Mouse (Mus musculus): ENCODE measurements around the gene Kcnrg. TPM values are rescaled to one million over a fixed set of nuclear protein-coding genes. Genes with fewer than 3 reads are reported as not detected.

The Kcnrg gene
- total RNA-seq, 1 experiment from 2014 or later: not detected

DNA sequence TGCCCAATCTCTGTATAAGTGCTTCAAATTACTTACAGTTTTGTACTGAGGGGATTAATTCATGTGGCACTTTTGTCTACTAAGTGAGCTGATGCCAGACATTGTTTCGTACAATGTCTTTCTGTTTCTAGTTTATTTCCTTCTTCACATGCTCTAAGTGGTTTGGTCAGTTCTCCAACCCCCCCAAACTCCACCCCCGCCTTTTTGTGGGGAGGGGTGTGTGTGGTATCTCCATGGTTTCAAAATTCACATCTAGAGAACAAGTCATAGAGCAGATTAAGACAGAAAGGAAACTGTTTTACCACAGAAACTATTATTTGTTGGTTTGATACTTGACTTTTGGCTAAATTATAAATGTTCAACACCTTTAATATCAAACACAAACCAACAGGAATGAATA, 13.1 kb downstream of the Kcnrg start:
- ATAC-seq (replicated peaks; ENCODE audit: insufficient number of reproducible peaks, low FRiP score, low TSS enrichment, poor library complexity, severe bottlenecking): no peak

- ATAC-seq (replicated peaks; ENCODE audit: insufficient number of reproducible peaks, low FRiP score, low TSS enrichment, poor library complexity, severe bottlenecking): no peak
Measured at GRCm38 (mm10) chr14:61635969-61636368, 28.7 kb downstream of the Kcnrg start.

GRCm38 (mm10) chr14:61642668-61643067, 35.4 kb downstream of the Kcnrg start:
- ATAC-seq (replicated peaks; ENCODE audit: insufficient number of reproducible peaks, low FRiP score, low TSS enrichment, poor library complexity, severe bottlenecking): no peak

- no peak for ATAC-seq (replicated peaks; ENCODE audit: insufficient number of reproducible peaks, low FRiP score, low TSS enrichment, poor library complexity, severe bottlenecking)
Measured at GRCm38 (mm10) chr14:61645547-61645946, 38.3 kb downstream of the Kcnrg start.

- no peak for ATAC-seq (replicated peaks; ENCODE audit: insufficient number of reproducible peaks, low FRiP score, low TSS enrichment, poor library complexity, severe bottlenecking)
Measured at GRCm38 (mm10) chr14:61647182-61647880, 40.1 kb downstream of the Kcnrg start.

DNA sequence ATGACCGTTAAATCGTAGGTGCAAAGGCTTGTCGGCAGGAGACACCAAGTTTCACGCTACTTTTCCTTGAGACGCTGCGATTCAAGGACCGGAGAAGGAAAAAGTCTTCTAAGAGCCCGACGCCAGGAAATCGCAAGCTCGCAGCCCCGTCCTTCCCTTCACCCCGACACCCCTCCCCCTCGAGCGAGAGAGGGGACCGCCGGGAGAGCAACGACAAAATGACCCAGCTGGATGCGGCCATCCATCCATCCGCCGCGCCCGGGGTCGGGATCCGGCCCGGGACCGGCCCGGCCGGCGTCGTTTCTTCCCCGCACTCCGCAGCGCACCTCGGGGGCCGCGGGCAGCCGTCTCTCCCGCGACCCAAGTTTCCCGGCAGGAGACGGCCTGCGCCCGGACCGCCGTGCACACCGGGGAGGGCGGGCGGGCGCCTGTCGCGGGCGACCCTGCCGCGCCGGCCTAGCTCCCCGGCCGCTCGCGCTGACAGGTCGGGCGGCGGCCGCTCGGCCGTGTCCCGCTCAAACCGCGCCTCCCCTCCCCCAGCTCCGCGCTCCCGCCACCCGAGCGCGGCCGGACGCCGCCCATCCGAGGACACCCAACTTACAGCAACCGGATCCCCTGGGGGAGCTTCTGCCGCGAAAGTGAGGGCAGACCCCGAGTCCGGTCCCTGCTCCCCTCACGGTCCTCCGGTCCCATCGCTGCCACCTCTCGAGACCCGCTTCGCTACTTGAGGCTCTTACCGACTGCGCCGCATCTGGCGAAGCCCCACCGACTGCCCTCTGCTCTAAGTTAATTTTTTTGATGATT, 40.8 kb downstream of the Kcnrg start:
- no peak for ATAC-seq (replicated peaks; ENCODE audit: insufficient number of reproducible peaks, low FRiP score, low TSS enrichment, poor library complexity, severe bottlenecking)

- peak; percentile 81 for ATAC-seq (replicated peaks; ENCODE audit: insufficient number of reproducible peaks, low FRiP score, low TSS enrichment, poor library complexity, severe bottlenecking)
Measured at GRCm38 (mm10) chr14:61648685-61649504, 41.6 kb downstream of the Kcnrg start.

DNA sequence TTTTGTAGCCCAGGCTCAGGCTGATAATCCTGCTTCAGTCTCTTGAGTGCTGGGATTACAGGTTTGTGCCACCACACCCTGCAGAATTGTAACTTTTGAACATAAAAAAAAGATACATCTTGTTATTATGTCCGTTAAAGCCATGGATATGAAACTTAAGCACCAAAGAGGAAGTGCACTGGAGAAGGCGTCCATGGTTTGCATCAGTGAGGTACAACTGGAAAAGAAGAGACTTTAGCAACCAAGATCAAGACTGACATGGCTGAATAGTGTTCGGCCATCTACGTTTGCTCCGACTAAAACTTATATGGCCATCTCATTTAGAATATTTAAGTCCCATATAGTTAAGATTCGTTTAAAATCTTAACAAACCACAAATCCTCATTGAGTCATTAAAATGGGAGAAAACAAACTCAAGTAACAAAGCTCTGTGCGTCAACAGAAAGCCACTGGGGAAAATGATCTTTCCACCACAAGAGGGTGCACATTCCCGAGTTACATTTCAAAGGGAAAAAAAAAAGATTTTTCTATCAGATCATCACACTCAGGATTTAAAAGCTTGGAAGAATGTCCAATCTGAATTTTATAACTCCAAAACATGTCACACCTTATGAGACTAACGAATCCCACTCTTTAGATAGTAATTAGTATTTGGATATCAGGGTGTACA, 43.2 kb downstream of the Kcnrg start:
- peak; percentile 29; the same call in 1 of the 2 replicates for ATAC-seq (replicated peaks; ENCODE audit: insufficient number of reproducible peaks, low FRiP score, low TSS enrichment, poor library complexity, severe bottlenecking)

DNA sequence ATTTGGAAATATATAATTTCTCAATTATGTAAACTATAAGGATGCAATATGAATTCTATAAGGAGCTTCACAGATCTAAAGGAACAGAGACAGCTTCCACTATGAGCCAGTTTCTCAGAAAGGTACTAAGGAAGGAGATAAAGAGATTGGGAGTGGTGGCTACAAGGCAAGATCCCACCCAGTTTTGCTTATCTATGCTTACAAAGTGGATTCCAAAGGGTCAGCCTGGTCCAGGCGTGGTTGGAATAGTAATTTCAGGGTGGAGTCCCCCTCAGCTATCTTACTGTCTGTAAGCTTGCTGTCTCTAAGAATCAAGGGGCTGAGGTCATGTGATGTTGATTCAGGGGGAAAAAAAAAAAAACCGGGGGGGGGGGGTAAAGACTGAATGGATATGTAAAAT, 49.2 kb downstream of the Kcnrg start:
- no peak for ATAC-seq (replicated peaks; ENCODE audit: insufficient number of reproducible peaks, low FRiP score, low TSS enrichment, poor library complexity, severe bottlenecking)

DNA sequence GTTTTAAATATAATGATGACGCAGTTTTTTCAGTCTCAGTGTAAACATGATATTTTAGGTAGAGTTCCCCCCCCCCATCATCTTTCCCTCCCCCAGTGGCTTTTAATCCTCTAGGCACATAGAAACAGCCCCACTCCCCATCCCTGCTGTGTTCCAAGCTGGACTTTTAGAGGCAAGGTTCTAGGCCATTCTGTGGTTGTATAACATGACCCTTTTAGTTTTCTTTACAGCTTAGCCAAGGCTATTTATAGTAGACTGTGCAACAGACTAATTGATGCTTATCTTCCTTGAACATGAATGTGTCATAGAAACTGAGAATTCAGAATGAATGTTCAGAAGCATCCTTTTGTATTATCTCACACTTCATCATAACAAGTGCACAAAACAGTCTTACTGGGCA, 54.2 kb downstream of the Kcnrg start:
- no peak for ATAC-seq (replicated peaks; ENCODE audit: insufficient number of reproducible peaks, low FRiP score, low TSS enrichment, poor library complexity, severe bottlenecking)

- ATAC-seq (replicated peaks; ENCODE audit: insufficient number of reproducible peaks, low FRiP score, low TSS enrichment, poor library complexity, severe bottlenecking): no peak
Measured at GRCm38 (mm10) chr14:61662307-61662706, 55.0 kb downstream of the Kcnrg start.

Other genes with a start within 250 kb of the Kcnrg start
- gene Ebpl, start 247.0 kb upstream of the Kcnrg start, total RNA-seq (2017): 0.53 to 4.3 TPM (median 2.5 TPM) in 3 replicates
- 19.9 to 36.0 TPM (median 25.4 TPM) in 3 replicates for gene Kpna3, start 167.6 kb upstream of the Kcnrg start, total RNA-seq (2017)
- gene Spryd7, start 50.6 kb upstream of the Kcnrg start, total RNA-seq (2017): 2.5 to 10.7 TPM (median 7.2 TPM) in 3 replicates
- gene Trim13, start 9.2 kb upstream of the Kcnrg start, total RNA-seq (2017): 1.9 to 11.8 TPM (median 8.2 TPM) in 3 replicates

Measured in monocyte, adult 5-6 weeks (primary cell).